Mouse (Mus musculus) cerebellum, adult (tissue): ENCODE measurements around the gene Pgm5.

Source experiments
- ATAC-seq: cut with Nextera tagmentation; 2 replicates; pipeline ENCODE4 v1.9.2; 2017; ENCODE audit warnings: mild to moderate bottlenecking, moderate library complexity, mixed read lengths; ENCODE audit not compliant: insufficient number of reproducible peaks, low FRiP score, low TSS enrichment

Gene Pgm5

DNA sequence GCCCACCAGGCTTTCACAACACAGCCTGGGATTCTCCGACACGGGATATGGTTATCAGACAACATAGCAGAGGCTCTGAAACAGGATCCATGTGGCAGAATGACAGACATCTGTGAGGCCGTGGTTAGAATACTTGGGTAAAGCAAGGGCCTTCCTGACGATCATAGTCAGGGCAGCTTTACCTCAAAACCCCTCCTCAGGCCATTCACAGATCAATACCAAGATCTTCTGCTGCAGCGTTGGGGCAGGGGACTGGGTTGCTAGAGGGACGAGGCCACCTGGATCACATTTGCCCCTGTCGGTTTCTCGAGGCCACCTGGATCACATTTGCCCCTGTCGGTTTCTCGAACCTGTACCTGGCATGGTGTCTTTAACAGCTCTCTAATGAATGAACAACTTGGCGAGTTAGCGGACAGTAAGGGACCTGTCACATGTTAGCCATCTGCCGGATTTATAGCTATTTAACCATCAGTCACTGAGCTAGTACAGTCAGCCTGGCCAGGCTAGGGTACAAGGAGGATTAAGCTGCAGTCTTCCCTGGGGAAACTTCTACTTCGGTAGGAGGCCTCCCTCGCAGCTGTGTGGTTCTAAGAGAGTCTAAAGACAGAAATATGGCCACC is 76.5 kb downstream of the Pgm5 start:
- no peak for ATAC-seq

DNA sequence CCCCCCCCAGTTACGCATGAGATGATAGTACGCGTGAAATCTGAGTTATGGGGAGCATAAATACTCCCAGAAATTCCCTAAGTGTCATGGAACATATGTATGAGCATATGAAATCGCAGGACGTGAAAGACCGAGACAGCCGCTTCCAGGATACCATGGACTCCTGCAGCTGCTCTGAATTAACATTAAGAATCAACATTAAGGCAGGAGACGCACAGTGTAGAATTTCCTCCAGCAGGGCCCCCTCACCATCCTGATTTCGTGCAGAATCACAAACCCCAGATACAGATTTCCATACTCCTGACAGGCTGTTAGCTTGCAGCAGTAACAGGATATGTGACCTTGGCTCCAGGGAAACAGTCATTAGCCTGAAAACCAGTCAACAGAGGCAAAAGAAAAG is 77.9 kb downstream of the Pgm5 start:
- no peak for ATAC-seq

DNA sequence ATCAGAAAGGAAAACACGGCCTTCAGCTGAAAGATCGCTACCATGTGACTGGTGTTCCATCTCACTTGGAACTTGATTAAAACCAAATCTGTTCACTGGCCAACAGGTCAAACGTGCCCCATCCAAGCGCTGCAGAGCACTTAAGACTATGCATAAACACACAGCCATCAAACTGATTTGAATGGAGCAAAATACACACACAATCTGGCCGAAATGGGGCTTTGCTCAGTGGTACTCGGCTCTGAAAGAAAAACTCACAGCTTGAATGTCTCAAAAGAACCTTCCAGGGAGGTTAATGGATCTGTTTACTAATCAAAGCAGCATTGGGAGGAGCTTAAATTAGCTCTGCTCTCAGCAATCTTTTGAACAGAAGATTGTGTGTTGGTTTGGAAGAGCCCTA is 81.7 kb downstream of the Pgm5 start:
- no peak for ATAC-seq

DNA sequence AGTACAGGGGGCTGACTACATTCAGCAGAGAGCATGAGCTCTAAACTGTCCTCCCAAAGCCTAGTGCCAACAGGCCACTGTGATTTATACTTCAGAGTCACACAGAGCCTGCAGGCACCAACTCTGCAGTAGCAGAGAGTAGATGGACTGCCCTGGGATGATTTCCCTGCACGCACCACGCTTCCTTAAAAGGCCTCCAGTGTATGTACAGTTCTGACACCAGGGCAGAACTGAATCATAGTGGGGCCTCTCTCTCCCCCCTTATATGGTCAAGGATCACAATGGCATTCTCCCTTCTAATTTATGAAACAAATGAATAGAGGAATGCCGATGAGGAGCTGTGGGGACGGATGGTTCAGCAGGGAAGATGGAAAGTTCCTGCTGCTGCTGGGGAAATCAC is 91.3 kb downstream of the Pgm5 start:
- ATAC-seq: no peak

DNA sequence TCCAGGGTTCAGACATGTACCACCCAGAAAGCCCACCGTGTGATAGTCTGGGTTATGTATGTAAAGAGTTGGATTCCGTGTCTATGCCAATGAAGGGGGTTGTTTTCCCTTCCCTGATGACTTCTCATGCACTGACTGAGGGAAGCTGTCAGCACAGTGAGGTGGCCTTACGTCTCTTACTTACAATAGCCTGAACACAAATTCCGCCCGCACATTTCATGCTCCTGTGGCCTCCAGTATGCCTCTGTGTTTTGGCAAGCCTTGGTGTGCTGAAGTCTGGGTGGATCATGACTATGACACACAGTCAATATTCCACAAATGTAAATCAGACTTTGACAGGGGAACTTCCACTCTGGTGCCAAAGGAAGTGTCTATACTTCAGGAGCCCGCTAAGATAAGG is 94.3 kb downstream of the Pgm5 start:
- ATAC-seq: no peak

DNA sequence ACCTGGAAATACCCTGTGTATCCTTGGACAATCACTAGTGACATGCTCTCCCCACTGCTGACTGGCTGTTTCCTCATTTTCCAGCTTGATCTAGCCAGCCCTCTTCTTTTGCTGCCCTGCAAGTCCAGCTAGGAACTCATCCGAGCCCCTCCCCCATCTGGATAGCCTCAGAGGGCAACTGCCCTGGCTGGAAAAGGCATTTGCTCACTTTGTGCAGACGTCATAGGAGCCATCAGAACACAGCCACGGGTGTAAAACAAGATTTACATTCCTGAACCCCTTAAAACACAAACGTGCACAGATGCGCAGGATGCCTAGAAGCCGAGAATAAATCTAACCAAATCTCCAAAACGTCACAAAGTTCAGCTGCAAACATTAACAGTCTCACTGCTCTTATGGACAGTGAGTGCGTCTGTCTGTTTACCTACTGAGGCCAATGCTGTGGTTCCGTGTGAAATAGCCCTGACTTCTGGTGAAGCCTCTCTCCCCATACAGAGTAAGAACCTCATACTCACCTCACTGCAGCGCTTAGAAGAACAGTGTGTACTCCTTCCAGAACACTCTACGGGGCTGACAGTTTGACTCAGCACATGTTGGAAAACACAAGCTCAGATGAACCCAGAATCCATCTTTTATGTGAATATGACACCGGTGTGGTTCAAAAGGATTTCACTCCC is 99.0 kb downstream of the Pgm5 start:
- ATAC-seq: no peak

DNA sequence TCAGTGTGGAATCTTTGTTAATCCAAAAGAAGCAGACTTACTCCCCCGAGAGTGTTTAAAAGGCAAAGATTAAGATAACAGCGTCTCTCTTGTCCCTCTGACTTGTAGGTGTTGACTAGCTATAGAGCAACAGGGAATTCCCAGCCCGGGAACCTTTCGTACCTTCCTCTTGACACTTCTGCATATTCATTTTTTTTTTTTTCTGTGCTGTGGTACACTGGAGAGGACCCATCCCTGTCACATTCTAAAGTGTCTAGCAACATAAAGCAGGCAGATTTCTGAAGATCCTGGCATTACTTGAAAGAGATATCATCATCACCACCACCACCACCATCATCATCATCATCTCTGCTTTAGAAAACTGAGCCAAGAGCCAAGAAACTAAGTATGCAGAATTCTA is 105.0 kb downstream of the Pgm5 start:
- ATAC-seq: no peak

DNA sequence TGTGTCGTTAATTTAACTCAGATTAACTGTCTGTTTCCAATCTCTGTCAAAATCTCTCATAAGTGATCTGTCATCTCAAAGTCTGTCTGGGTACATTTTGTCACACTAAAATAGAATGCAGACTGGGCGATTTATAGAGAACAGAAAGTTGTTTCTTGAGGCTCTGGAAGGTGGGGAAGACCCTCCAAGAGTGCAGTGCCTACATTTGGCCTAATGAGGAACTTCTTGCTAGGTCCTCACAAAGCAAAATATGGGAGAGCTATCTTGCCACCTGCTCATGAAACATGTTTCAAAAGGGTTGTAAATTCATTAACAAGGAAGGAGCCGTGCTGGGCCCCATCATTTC is 107.2 kb downstream of the Pgm5 start:
- ATAC-seq: no peak

DNA sequence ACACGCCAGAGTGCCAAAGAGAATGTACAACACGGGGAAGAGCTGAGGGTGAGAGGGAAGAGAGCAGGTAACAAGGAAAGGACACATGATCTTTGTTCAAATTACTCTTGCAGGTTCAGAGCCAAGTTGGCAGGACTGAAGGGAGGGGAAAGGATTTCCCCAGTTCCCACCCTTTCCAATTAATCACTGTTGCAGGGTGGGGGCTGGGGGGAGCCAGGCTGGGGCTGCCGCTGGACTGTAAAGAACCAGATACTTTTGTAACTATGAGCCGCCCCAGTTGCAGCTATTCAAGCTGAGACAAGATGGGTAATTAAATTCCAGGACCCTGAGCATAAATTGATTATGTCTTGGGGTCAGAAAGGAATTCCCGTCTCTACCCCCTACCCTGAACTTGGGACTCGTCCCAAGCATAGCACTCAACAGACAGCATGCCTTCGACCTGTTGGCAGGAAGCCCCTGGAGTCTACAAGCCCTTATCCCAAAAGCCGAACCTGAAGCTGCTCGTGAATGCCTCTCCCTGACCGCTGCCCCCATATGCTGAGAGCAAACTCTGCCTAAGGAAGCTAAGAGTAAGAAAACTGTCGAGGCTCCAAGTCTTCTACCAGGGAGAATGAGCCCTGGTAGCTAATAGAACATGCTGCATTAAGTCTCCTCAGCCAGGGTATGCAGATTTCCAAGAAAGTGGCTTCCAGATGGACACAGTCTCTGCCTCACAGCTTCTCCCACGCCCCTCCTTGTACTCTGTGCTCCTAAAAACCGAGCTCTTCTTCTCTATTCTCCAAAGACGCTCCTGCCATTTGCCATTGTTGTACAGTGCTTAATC is 107.8 kb downstream of the Pgm5 start:
- no peak for ATAC-seq

DNA sequence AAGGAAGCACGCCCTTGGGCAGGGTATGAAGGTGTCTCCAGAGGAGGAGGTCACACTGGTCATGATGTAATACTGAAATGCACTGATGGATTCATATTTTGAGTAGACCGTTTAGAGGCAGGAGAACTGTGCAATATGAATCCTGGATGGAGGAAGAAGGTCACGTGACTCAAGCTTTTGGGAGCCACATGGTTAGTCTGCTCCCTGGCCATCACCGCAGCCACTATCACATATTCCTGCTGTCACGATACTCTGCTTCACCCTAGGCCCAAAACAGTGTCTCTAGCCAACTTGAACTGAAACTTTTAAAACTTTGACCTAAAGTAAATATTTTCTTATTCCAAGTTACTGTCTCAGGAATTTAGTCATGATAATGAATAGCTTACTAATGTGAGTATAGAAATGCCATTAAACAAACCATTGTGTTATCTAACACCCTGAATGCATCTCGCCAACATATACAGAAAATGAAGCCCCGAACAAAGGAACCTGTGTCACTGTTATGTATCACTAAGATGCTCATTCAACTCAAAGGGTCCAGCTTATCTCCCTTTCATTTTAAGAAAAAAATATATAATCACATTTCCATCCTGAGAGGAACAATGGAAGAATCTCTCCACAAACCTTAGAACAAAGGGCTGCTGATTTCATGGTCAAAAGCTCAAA is 108.6 kb downstream of the Pgm5 start:
- no peak for ATAC-seq

DNA sequence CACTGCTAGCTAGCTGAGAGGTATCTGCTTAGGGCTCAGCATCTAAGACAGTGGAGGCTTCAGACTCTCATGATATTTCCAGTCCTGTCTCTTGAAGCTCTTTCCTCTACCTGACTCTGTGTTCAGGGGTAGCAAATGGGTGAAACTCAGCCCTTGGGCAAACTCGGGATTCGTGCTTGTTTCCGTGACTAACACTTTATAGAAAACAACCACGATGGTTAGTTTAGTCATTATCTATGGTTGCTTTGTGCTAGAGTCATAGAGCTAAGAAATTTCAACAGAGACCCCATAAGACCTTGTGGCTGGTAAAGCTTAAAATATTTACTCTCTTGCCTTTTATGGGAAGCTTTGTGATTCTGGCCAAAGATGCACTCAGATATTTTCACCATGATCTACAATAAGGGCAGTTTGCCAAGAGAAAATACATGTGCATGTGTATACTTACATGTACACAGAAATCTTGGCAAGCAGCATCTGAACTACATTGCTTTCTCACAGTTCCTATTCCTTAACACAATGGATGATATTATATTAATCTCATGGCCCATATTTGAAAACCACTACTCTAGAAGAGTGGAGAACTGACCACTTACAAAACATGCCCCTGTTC is 115.3 kb downstream of the Pgm5 start:
- no peak for ATAC-seq

DNA sequence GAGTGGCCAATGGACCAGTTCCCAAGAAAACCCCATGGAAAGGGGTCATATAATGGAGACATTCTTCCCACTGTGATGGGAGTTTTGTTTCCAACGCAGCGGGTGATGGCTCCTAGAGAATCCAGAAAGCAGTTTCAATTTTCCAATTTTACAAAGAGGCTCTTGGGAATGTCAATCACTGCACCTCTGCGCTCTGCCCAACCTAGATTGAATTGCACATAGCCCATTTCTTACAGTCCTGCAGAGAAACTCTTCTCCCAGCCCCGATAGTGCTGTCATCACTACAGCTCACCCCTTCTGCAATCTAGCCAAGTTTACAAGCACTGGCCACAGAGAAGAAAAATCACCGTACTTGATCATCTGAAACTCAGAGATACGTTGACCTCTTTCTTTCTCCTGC is 119.0 kb downstream of the Pgm5 start:
- ATAC-seq: no peak; the same call in 1 of the 2 replicates

DNA sequence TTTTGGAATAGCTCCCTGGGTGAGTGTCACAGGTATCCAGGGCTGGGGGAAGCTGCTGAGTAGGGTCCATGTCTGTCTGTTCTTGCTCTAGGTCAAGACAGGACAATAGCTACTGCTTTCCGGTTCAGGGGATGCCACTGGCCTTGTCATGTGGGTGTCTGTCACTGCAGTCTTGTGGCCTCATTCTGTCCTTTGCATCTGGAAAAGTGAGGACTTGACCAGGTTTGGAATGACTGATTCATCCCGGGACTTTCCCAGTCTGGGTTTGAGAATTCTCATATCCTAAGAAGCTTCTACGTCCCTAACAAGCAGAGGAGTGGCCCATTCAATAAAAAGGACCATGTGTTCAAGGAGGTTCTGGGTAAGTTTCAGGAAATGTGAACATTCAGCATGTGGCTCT is 122.9 kb downstream of the Pgm5 start:
- ATAC-seq: no peak

DNA sequence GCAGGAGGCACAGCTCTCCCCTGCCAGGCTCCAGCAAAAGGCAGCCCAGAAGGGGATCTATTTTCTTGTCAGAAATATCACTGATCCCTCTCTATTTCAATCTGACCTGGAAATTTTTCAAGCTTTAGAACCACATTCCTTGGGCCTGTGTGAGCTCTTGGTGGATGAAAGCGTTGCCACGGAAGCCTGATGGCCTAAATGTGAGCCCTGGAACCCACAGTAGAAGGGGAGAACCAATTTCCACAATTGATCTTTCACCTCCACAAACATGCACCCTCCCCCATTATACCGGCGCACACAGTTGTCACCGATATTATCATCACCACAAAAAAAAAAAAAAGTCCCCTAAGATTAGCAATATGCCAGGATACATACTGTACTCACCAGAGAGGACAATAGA is 123.6 kb downstream of the Pgm5 start:
- no peak for ATAC-seq

DNA sequence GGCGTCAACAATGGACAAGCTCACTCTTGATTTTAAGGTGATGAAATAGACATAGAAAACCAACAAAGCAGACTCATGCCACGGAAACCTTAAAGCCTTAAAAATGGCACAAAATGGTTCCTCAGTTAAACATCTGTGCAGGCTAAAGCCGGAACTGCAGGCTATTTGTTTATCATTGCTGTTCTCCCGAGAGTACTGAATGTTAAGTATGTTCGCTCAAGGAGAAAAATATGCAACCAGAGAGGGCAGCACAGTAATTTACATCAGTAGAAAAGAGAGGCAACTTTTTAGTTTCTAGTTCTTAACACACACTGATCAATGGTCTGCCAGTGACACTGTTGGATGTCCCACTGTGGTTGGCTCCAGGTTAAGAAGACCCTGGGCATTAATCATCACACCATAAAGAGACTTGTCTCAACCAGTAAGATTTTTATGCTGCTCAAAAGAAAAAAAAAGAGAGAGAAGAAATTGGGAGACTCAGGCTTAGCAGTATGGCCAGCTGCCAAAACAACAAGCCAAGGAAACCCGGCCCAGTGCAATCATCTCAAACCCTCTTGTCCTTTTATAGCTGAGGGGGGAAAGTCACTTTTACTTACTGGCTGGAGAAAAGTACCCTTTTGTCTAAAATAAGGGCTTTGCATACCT is 126.0 kb downstream of the Pgm5 start:
- ATAC-seq: no peak

DNA sequence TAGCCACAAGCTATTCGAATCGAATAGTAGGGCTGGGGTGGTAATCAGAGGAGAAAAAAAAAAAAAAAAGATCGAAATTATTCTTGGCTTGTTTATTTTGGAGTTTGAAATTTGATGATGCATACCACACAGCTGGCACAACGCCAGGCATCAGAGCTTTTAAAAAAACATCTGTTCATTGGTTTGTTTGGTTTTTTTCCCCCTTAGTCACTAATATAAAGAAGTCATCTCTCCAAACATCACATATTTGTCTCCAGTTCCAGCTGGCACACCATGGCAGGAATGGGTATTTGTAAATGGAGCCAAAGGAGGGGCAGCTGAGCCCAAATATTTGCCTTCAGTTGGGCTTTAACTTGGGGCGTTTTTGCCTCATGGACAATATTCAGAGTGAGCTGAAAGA is 131.0 kb downstream of the Pgm5 start:
- no peak for ATAC-seq

DNA sequence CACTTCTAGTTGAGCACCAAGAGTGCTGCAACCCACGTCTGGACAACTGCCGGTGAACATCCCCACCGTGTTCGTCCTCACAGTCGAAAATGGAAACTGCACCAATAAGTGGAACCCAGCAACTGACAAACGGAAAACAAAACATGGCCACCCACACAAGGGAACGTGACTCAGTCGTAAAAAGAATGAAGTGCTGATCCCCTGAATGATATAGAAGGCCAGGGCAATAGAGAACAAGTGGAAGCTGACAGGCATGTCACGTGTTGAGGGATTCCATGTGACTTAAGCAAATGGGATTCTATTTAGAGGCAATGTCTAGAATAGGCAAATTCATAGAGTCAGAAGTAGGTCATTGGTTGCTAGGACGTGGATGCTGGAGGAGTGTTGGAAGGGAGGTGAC is 137.3 kb downstream of the Pgm5 start:
- no peak for ATAC-seq

DNA sequence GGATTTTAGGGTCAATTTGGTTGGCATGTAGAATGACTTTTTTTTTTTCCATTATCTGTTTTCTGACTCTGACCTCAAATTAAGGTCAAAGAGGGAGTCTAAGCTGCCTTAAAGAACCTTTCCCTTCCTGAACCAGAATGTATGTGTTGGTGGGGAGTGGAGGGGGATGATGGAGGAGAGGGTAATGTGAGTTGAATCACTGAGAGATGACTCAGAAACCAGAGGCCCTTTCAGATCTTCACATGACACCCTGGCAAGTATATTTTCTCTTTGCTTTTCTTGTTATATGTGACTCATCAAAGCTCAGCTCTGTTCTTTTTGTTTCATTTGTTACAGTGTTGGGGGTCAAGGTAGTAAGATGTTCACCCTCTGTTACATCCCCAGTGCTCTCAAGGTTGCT is 141.2 kb downstream of the Pgm5 start:
- ATAC-seq: no peak

DNA sequence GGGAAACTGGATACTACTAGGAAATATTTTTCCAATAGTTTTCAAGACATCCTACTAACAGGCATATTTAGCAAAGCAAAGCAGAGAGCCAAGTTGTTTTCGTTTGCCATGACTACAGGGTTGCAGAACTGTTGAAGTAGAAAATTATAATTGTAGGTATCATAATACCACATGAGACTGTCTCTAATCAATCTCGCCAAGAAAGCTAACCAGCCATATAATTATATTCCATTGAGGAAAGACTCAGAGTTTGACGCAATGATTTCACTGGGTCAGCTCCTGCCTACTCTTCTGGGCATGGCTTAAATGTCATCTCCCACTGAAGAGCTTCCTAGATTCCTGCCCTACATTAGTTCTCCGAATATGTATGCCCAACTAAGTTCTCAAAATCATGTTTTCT is 142.2 kb downstream of the Pgm5 start:
- no peak for ATAC-seq

DNA sequence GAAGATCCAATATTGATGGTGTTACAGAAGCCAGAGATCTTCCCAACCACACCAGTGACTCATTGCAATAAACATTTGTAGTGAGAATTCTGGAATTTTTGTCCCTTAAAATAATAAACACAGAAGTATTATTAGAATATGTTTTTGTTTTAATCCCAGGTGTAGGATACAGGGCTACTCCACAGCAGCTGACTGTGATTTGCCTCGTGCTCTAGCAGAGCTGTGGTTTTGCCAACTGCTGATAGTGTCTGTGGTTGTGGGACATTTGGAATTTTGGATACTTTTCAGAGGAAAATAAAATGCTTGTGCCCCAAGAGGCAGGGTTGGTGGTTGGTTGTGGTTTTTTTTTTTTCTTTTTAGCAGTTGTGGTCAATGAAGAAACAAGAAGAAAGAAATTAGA is 143.6 kb downstream of the Pgm5 start:
- ATAC-seq: no peak
